Mouse (Mus musculus): ENCODE measurements around the gene AW011738.

DNA sequence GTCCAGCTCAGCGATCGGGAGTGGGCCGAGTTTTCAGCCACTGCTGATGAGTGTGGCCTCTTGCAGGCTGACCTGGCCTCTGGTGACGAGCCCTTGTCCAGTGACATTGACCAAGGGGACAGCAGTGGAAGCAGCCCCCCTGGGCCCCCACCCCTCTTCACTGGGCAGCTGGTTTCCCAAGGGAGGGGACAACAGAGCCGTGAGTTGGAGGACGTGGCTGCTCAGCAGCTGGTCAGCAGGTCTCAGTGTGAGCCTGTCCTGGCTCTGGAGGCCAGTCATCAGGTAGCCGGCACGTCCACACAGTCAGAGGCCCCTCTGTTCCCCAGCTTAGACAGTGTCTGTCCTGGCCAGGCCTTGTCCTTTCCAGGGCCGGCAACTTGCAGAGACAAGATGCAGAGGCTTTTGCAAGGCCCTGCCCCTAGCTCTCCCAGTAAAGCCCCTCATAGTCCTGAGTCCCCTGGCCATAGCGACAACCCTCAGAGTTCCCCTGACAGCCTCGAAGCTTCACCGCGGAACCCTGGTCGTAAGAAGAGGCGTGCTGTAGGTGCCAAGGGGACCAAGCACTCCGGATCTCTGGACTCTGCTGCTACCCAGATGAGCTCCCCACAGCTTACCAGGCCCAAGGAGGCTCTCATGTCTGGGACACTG lies 14.0 kb downstream of the AW011738 start:
- TF ChIP-seq CTCF (IDR thresholded peaks at IDR 0.05; ENCODE audit: control insufficient read depth, insufficient read depth, low read length), result no peak
- no peak for TF ChIP-seq POLR2A (IDR thresholded peaks at IDR 0.05; ENCODE audit: borderline replicate concordance, control insufficient read depth, low read depth, low read length)

Data from bone marrow, adult 2 months (tissue).